Mouse (Mus musculus): ENCODE measurements around the gene Eml2. TPM values are rescaled to one million over a fixed set of nuclear protein-coding genes. Genes with fewer than 3 reads are reported as not detected.

The Eml2 gene
- polyA plus RNA-seq (2015; fragmentation: Nextera tagmentation; extraction: Ambion mirVana): 8.7 and 12.8 TPM in 2 replicates

DNA sequence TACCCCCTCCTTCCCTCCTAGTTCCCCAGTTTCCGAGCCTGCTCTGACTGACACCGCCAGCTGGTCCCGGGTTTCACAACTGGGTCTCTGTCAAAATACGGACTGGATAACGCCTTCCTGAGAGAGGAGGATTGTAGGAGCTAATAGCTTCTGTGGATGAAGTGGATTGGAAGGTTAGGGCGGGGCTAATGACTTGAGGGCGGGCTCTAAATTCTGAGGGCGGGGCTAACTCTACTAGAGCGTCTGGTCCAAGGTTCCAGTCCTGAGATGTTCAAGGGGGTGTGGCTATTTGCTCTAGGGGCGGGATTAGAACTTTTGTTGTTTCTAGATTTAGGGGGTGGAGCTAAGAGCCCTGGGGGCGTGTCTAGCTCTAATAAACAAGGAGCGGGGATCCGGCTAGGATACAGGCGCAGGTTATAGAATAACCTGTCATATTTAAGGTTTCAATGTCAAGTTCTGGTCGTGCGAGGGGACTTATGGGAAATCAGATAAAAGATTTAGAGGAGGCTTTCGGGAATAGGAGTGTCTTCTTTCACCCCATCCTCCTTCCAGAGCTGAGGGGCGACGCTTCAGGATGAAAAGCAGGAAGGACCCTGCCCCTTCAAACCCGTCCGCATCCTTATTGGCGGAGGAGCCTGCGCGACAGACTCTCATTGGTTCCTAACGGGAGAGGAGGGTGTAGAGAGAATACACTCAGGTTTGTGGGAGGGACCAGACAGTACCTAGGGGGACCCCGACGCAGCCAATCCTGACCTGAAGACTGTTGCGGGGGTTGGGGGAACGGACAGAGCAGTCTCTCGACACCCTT lies at the start of gene Eml2:
Gene Eml2 (plus strand): TSS at position 714 of the 808 bp plus-strand sequence.
- Histone ChIP-seq H3K27ac (no peak within 1 kb of the TSS), H3K27me3 (peaks cover 56% of the 10 kb centered on the region), H3K9ac (no peak within 1 kb of the TSS), H3K9me3 (no peaks in the 10 kb centered on the region), H3K4me1 (peaks cover 45% of the 10 kb centered on the region), H3K4me2 (peak within 1 kb of the TSS; percentile 22; the same call in 1 of the 2 replicates), H3K36me3 (no peaks in the 10 kb centered on the region), H3K4me3 (peak within 1 kb of the TSS; percentile 16)
- ATAC-seq (ENCODE audit: insufficient number of reproducible peaks, low FRiP score, low TSS enrichment, low read depth): no peak
- 1% methylated on average over 30 of the region's 30 CpGs for WGBS

DNA sequence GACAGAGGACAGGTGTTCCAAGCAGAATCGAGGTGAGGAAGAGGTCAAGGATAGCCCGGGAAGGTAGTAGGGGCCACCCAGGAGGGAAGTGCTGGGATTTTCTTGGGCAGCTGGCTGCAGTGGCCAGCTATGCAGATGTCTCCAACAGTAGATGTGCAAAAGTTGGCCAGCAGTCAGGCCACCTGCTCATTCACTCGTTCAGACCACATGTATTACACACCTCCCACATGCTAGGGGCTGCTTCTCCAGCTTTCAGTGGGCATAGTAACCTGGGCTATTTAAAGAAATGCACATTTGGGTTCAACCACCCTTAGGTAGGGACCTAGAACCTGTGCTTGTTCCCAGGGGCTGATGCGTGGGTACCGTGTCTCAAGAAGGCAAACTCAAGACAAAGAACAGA lies 48.5 kb upstream of the Eml2 start:
- Histone ChIP-seq H3K4me1 (peaks cover 11% of the 10 kb centered on the region), H3K4me2 (no peak overlapping the region), H3K36me3 (peaks cover 21% of the 10 kb centered on the region), H3K9ac (no peak overlapping the region), H3K4me3 (no peak overlapping the region), H3K9me3 (no peaks in the 10 kb centered on the region), H3K27me3 (no peaks in the 10 kb centered on the region), H3K27ac (no peak overlapping the region)
- no peak for ATAC-seq (ENCODE audit: insufficient number of reproducible peaks, low FRiP score, low TSS enrichment, low read depth)
- 85% methylated on average over 5 of the region's 5 CpGs for WGBS

DNA sequence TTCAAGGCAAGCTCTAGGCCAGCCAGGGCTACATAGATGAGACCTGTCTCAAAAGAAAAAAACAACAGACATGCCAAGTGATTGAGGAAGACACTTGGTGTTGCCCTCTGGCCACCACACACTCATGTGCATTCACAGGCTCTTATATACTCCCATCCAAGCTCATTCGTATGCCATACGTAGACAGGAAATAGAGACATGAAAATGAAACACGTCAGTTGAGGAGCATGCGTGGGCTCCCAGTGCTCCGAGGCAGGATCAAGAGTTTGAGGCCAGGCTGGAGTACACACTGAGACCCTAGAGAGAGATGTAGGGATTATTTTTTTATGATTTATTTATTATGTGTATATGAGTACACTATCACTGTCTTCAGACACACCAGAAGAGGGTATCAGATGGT lies 46.8 kb upstream of the Eml2 start:
- WGBS: 88% methylated on average over 5 of the region's 5 CpGs
- Histone ChIP-seq H3K4me2 (no peak overlapping the region), H3K4me1 (peaks cover 11% of the 10 kb centered on the region), H3K27ac (no peak overlapping the region), H3K9ac (no peak overlapping the region), H3K9me3 (no peaks in the 10 kb centered on the region), H3K27me3 (no peaks in the 10 kb centered on the region), H3K4me3 (no peak overlapping the region), H3K36me3 (peaks cover 21% of the 10 kb centered on the region)
- no peak for ATAC-seq (ENCODE audit: insufficient number of reproducible peaks, low FRiP score, low TSS enrichment, low read depth)

DNA sequence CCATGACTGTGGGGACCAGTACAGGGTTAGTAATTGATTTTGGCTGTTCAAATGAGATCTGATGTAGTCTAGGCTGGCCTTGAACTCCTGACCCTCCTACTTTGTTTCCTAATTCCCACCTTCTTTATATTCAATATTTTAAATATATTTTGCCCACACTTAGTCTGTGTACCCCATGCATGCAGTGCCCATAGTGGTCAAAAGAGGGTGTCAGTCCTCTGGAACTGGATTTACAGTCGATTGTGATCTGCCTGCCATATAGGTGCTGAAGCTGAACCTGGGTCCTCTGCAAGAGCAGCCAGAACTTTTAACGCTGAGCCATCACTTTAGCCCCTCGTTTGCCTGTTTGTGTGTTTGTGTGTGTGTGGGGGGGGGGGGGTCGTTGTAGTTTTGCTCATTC lies 45.6 kb upstream of the Eml2 start:
- 25% methylated on average over 4 of the region's 4 CpGs for WGBS
- H3K27ac ChIP-seq: peak overlapping the region; percentile 79
- ATAC-seq (ENCODE audit: insufficient number of reproducible peaks, low FRiP score, low TSS enrichment, low read depth): no peak
- no peaks in the 10 kb centered on the region for H3K9me3 ChIP-seq
- peak overlapping the region; percentile 50 for H3K4me3 ChIP-seq
- no peaks in the 10 kb centered on the region for H3K27me3 ChIP-seq
- H3K4me2 ChIP-seq: peak overlapping the region; percentile 77
- peaks cover 29% of the 10 kb centered on the region for H3K36me3 ChIP-seq
- no peak overlapping the region for H3K9ac ChIP-seq
- peaks cover 11% of the 10 kb centered on the region for H3K4me1 ChIP-seq

DNA sequence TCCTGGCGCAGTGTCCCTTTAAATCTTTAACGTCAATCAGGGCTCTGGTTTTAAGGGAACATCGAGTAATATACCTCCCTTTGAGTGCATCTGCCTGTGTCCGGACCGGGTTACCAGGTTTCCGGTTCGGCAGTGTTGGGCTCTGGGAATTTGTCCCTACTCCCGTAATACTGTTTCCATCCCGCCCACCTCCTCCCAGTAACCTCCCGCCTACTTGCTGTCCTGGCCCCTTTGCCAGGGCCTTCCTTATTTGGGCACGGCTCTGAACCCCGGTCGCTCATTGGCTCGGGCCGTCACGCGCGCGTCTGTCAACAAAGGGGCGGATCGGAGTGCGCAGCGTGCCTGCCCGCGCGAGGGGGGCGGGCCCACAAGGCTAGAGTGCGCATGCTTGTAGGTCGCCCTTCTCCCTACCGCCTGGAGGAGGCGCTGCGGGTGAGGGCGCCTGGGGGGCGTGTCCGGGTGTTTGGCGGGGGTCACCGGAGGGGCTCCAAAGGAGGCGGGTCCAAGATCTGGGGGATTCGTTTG lies 44.8 kb upstream of the Eml2 start:
- Histone ChIP-seq H3K9ac (0 out of 2 replicates have a peak overlapping the region, but pooled peaks have one; percentile 26), H3K4me3 (peak overlapping the region; percentile 50), H3K4me2 (peak overlapping the region; percentile 77), H3K36me3 (peaks cover 35% of the 10 kb centered on the region), H3K27me3 (no peaks in the 10 kb centered on the region), H3K4me1 (peaks cover 11% of the 10 kb centered on the region), H3K27ac (peak overlapping the region; percentile 79), H3K9me3 (no peaks in the 10 kb centered on the region)
- peak; percentile 98 for ATAC-seq (ENCODE audit: insufficient number of reproducible peaks, low FRiP score, low TSS enrichment, low read depth)
- WGBS: under 1% methylated on average over 39 of the region's 39 CpGs

DNA sequence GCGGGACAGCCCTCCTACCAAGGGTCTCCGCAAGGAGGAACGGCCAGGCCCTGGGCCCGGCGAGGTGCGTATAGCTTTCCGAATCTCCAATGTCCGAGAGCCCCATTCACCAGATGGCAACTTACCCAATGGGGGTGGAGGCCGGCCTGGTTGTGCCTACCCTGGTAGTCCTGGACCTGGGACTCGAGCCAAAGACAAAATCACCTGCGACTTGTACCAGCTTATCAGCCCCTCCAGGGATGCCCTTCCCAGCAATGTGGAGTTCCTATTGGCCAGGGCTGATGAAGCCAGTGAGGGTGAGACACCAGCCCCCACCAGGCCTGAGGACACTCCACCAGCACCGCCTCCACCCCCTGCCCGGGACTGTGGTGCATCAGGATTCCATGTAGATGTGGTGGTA lies 40.1 kb upstream of the Eml2 start:
- Histone ChIP-seq H3K4me1 (peaks cover 5% of the 10 kb centered on the region), H3K9me3 (no peaks in the 10 kb centered on the region), H3K9ac (no peak overlapping the region), H3K27ac (no peak overlapping the region), H3K27me3 (no peaks in the 10 kb centered on the region), H3K36me3 (peaks cover 57% of the 10 kb centered on the region), H3K4me2 (no peak overlapping the region), H3K4me3 (no peak overlapping the region)
- 94% methylated on average over 13 of the region's 13 CpGs for WGBS
- no peak for ATAC-seq (ENCODE audit: insufficient number of reproducible peaks, low FRiP score, low TSS enrichment, low read depth)

DNA sequence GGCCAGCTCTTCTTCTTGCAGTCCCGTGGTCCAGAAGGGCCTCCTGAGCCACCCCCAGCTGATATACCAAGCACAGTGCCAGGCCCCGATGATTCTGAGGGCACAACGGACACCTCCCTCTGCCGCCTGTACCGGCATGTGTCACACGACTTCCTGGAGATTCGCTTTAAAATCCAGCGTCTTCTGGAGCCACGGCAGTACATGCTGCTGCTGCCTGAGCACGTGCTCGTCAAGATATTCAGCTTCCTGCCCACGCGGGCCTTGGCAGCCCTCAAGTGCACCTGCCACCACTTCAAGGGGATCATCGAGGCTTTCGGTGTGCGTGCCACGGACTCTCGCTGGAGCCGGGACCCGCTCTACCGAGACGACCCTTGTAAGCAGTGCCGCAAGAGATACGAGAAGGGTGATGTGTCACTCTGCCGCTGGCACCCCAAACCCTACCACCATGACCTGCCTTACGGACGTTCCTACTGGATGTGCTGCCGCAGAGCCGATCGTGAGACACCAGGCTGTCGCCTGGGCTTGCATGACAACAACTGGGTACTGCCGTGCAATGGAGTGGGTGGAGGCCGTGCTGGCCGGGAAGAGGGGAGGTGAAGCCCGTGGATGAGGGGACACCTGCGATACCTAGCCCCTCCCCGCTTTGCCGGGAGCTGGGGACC lies 39.4 kb upstream of the Eml2 start:
- H3K36me3 ChIP-seq: peaks cover 59% of the 10 kb centered on the region

DNA sequence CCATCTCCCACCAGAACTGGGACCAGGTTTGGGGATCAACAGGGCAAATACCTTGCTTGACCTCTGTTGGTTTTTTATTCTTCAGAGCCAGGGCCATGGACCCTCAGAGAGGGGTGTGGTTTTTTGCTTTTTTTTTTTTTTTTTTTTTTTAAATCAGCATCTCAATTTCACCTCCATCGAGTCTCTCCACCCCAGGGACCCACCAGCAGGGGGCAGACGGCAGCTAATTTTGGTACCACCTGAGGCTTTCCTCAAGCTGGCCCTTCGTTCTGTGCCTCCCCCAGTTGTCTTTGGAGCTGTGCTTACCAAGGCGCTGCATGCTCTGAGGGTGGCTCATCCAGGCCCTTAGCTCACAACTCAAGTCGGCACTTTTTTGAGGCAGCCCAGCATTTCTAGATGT lies 38.8 kb upstream of the Eml2 start:
- no peak overlapping the region for H3K4me3 ChIP-seq
- H3K4me2 ChIP-seq: no peak overlapping the region
- no peaks in the 10 kb centered on the region for H3K4me1 ChIP-seq
- H3K27me3 ChIP-seq: no peaks in the 10 kb centered on the region
- no peak overlapping the region for H3K9ac ChIP-seq
- no peak overlapping the region for H3K27ac ChIP-seq
- H3K36me3 ChIP-seq: peaks cover 59% of the 10 kb centered on the region
- ATAC-seq (ENCODE audit: insufficient number of reproducible peaks, low FRiP score, low TSS enrichment, low read depth): no peak
- no peaks in the 10 kb centered on the region for H3K9me3 ChIP-seq
- 45% methylated on average over 5 of the region's 5 CpGs for WGBS

More for the DNA sequence above, 39.4 kb upstream of the Eml2 start:
- no peak for ATAC-seq (ENCODE audit: insufficient number of reproducible peaks, low FRiP score, low TSS enrichment, low read depth)
- Histone ChIP-seq H3K4me1 (peaks cover 2% of the 10 kb centered on the region), H3K9me3 (no peaks in the 10 kb centered on the region), H3K27me3 (no peaks in the 10 kb centered on the region), H3K27ac (no peak overlapping the region), H3K4me3 (no peak overlapping the region), H3K9ac (no peak overlapping the region), H3K4me2 (no peak overlapping the region)
- WGBS: 93% methylated on average over 38 of the region's 38 CpGs

DNA sequence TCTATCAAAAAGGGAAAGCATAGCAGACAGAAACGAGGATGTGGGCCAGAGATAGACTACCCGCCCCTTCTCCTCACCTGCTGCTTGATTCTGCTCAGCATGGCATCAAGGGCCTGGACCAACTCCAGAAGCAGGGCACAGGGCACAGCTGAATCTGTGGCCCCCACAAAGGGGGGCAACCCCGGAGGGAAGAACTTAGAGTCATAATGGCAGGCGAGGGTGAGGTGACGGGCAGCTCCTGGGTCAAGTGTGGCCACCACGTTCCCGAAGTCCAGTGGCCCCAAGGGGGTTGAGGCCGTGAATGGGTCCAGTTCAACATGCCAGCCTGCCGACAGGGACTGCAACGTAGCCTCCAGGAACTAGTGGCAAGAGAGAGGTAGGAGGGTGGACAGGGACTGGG lies 29.4 kb upstream of the Eml2 start:
- WGBS: 87% methylated on average over 10 of the region's 10 CpGs
- no peak for ATAC-seq (ENCODE audit: insufficient number of reproducible peaks, low FRiP score, low TSS enrichment, low read depth)
- Histone ChIP-seq H3K9ac (no peak overlapping the region), H3K4me2 (no peak overlapping the region), H3K9me3 (no peaks in the 10 kb centered on the region), H3K27me3 (no peaks in the 10 kb centered on the region), H3K4me1 (peaks cover 23% of the 10 kb centered on the region), H3K36me3 (peaks cover 18% of the 10 kb centered on the region), H3K27ac (no peak overlapping the region), H3K4me3 (no peak overlapping the region)

DNA sequence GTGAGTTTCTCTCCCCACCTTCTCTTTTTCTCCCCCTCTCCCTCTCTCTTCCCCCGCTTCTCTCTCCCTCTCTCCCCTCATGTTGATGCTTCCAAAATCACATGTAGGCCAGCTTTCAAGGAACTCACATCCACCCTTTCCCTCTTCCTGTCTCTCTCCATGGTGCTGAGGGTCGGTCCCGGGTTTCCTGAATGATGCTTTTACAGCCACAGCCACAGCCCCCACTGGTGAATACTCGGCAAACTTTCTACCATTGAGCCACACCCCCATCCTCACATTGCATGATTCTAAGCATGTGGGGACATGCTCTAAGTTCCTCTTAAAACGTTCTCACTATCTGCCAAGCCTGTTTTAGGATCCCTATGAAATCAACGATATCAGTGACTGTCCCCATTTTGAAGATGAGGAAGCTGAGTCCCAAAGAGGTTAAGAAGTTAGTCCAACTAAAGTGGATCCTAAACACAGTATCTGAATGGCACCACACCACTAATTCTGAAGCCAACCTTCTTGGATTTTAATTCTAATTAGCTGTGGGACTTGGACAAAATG lies 28.6 kb upstream of the Eml2 start:
- H3K4me2 ChIP-seq: no peak overlapping the region

DNA sequence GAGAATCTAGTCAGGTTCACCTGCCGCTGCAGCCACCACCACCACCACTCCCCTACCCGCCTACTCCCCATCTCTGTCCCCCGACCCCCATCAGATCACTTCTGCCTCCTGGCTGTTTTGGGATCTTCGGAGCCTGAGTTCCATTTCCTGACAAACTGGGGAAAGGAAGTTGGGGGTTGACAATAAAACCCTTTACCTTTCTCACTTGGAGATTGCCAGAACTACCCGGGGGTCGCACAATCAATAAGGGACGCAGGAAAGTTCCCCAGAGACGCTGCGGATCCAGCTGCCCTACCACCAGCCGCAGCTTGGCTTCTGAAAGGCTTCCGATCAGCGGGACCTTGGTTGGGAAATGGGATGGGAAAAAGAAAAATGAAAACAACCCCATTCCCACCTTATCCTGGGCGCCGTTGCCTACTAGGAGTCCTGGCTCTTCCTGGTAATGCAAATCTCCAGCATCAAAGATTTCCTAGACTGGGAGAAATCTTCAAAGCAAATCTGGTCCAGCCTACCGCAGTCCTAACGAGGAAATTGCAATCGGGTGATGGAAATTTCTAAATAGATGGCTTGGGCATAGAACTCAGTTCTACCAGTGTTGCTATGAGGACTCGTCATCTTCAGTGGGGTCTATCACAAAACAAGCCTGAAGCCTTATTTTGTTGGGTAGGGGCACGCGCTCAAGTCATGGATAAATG lies 27.9 kb upstream of the Eml2 start:
- Histone ChIP-seq H3K9me3 (no peaks in the 10 kb centered on the region), H3K4me3 (peak overlapping the region; percentile 72), H3K27ac (peak overlapping the region; percentile 82), H3K27me3 (no peaks in the 10 kb centered on the region), H3K36me3 (peaks cover 28% of the 10 kb centered on the region), H3K9ac (peak overlapping the region; percentile 55), H3K4me1 (peaks cover 23% of the 10 kb centered on the region), H3K4me2 (peak overlapping the region; percentile 81)
- 7% methylated on average over 20 of the region's 20 CpGs for WGBS
- no peak for ATAC-seq (ENCODE audit: insufficient number of reproducible peaks, low FRiP score, low TSS enrichment, low read depth)

More for the DNA sequence above, 28.6 kb upstream of the Eml2 start:
- Histone ChIP-seq H3K27ac (no peak overlapping the region), H3K4me3 (peak overlapping the region; percentile 72), H3K4me1 (peaks cover 23% of the 10 kb centered on the region), H3K9me3 (no peaks in the 10 kb centered on the region), H3K36me3 (peaks cover 23% of the 10 kb centered on the region), H3K27me3 (no peaks in the 10 kb centered on the region), H3K9ac (no peak overlapping the region)
- no peak for ATAC-seq (ENCODE audit: insufficient number of reproducible peaks, low FRiP score, low TSS enrichment, low read depth)
- 45% methylated on average over 6 of the region's 6 CpGs for WGBS
